Mouse (Mus musculus): ENCODE measurements at regions not wholly inside any gene's neighbourhood (a gene's known extent, or its start where the extent isn't known, plus 50 kb on each side); places are given as distances from the start of the nearest gene placed in this dataset.

DNA sequence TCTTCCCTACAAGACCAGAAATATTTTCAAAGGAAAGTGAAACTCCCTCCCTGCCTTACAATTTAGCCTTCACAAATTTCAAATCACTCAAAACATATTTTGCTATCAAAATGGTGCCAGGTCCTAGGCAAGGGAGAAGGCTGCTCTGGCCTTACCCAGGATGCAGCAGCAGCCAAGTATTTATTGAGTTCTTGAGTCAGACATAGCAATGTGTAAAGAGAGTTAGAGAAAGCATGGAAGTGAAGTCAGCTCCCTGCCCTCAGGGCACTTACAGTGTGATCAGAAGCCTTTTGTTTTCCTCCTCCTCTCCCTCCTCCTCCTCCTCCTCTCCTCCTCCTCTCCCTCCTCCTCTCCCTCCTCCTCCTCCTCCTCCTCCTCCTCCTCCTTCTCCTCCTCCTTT lies 194.6 kb upstream of the Sox9 start:
- Histone ChIP-seq H3K4me1 (replicated peaks; ENCODE audit: control insufficient read depth, insufficient read depth) (no peaks in the 10 kb centered on the region), H3K4me2 (replicated peaks; ENCODE audit: low read depth) (no peak overlapping the region), H3K4me3 (ENCODE audit: low read depth, low read length) (no peak overlapping the region), H3K27ac (replicated peaks) (no peak overlapping the region), H3K9me3 (ENCODE audit: control insufficient read depth, low read length) (no peaks in the 10 kb centered on the region), H3K27me3 (ENCODE audit: control insufficient read depth, insufficient read depth, low read length) (no peaks in the 10 kb centered on the region), H3K9ac (ENCODE audit: low read length) (no peak overlapping the region), H3K36me3 (ENCODE audit: control insufficient read depth, insufficient read depth, low read length) (no peaks in the 10 kb centered on the region)
- TF ChIP-seq EP300 (optimal IDR thresholded peaks at IDR 0.05) (no peak), CTCF (IDR thresholded peaks at IDR 0.05; ENCODE audit: low read depth) (no peak)
- no peak for ATAC-seq (ENCODE audit: low FRiP score, low TSS enrichment)
- no peak for DNase-seq (ENCODE audit: low spot score)

DNA sequence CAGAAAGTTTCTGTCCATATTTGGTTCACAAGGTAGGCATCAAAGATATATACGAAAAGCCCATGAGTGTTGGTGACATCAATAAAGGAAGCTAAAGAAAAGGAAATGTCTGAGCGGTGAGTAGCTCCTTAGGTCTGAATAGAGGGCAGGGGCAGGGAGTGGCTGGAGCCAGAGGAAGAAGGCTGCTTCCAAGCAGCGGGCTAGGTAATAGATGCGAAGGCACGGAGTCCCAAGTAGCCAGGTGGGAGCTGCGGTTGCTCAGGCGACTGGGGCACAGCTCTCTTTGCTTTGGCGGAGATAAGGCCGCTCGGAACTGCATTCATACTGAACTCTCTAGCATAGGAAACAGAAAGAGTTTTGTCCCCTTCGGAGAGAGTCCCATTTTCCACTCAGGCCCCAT lies 193.9 kb upstream of the Sox9 start:
- Histone ChIP-seq H3K27me3 (ENCODE audit: control insufficient read depth, insufficient read depth, low read length) (no peaks in the 10 kb centered on the region), H3K4me1 (replicated peaks; ENCODE audit: control insufficient read depth, insufficient read depth) (no peaks in the 10 kb centered on the region), H3K4me2 (replicated peaks; ENCODE audit: low read depth) (no peak overlapping the region; the same call in 1 of the 2 replicates), H3K9ac (ENCODE audit: low read length) (no peak overlapping the region), H3K4me3 (ENCODE audit: low read depth, low read length) (no peak overlapping the region), H3K9me3 (ENCODE audit: control insufficient read depth, low read length) (no peaks in the 10 kb centered on the region), H3K27ac (replicated peaks) (no peak overlapping the region), H3K36me3 (ENCODE audit: control insufficient read depth, insufficient read depth, low read length) (no peaks in the 10 kb centered on the region)
- TF ChIP-seq EP300 (optimal IDR thresholded peaks at IDR 0.05) (no peak), CTCF (IDR thresholded peaks at IDR 0.05; ENCODE audit: low read depth) (no peak)
- 60% methylated on average over 11 of the region's 11 CpGs for WGBS
- DNase-seq (ENCODE audit: low spot score) (peak; percentile 39), ATAC-seq (ENCODE audit: low FRiP score, low TSS enrichment) (no peak)

DNA sequence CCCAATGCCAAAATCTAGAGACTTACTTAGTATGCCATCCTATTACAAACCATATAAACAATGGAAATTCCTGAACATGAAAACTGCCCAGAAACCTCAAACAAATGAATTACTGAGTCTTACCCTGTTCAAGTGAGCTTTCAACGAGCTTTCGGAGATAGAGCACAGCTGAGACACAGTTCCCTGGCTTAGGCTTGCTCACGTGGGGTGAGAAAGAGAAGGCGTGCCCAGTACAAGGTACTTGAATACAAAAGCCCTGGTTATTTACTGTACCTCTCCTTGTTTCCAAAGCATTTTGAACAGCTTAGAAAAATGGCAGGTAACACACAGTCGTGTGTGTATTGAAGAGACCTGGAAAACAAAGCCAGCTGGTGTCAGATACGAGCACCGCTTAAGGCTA lies 191.8 kb upstream of the Sox9 start:
- Histone ChIP-seq H3K27ac (replicated peaks) (no peak overlapping the region), H3K9ac (ENCODE audit: low read length) (no peak overlapping the region), H3K4me1 (replicated peaks; ENCODE audit: control insufficient read depth, insufficient read depth) (no peaks in the 10 kb centered on the region), H3K4me3 (ENCODE audit: low read depth, low read length) (no peak overlapping the region), H3K36me3 (ENCODE audit: control insufficient read depth, insufficient read depth, low read length) (no peaks in the 10 kb centered on the region), H3K27me3 (ENCODE audit: control insufficient read depth, insufficient read depth, low read length) (no peaks in the 10 kb centered on the region), H3K4me2 (replicated peaks; ENCODE audit: low read depth) (no peak overlapping the region), H3K9me3 (ENCODE audit: control insufficient read depth, low read length) (no peaks in the 10 kb centered on the region)
- 60% methylated on average over 7 of the region's 7 CpGs for WGBS
- DNase-seq (ENCODE audit: low spot score) (no peak), ATAC-seq (ENCODE audit: low FRiP score, low TSS enrichment) (no peak)
- no peak for TF ChIP-seq CTCF (IDR thresholded peaks at IDR 0.05; ENCODE audit: low read depth)
- no peak for TF ChIP-seq EP300 (optimal IDR thresholded peaks at IDR 0.05)

GRCm38 (mm10) chr11:112592411-112593020 lies 189.5 kb upstream of the Sox9 start:
- Histone ChIP-seq H3K4me2 (replicated peaks; ENCODE audit: low read depth) (no peak overlapping the region), H3K9me3 (ENCODE audit: control insufficient read depth, low read length) (no peaks in the 10 kb centered on the region), H3K9ac (ENCODE audit: low read length) (no peak overlapping the region), H3K27me3 (ENCODE audit: control insufficient read depth, insufficient read depth, low read length) (no peaks in the 10 kb centered on the region), H3K36me3 (ENCODE audit: control insufficient read depth, insufficient read depth, low read length) (no peaks in the 10 kb centered on the region), H3K4me3 (ENCODE audit: low read depth, low read length) (no peak overlapping the region), H3K4me1 (replicated peaks; ENCODE audit: control insufficient read depth, insufficient read depth) (no peaks in the 10 kb centered on the region), H3K27ac (replicated peaks) (no peak overlapping the region)
- 55% methylated on average over 6 of the region's 6 CpGs for WGBS
- DNase-seq (ENCODE audit: low spot score) (no peak), ATAC-seq (ENCODE audit: low FRiP score, low TSS enrichment) (no peak)
- TF ChIP-seq EP300 (optimal IDR thresholded peaks at IDR 0.05) (no peak), CTCF (IDR thresholded peaks at IDR 0.05; ENCODE audit: low read depth) (no peak)

GRCm38 (mm10) chr11:112593821-112594220 lies 188.2 kb upstream of the Sox9 start:
- DNase-seq (ENCODE audit: low spot score) = no peak
- no peak overlapping the region for H3K4me2 ChIP-seq (replicated peaks; ENCODE audit: low read depth)
- H3K4me1 ChIP-seq (replicated peaks; ENCODE audit: control insufficient read depth, insufficient read depth) = no peaks in the 10 kb centered on the region
- H3K27ac ChIP-seq (replicated peaks) = no peak overlapping the region
- TF ChIP-seq CTCF (IDR thresholded peaks at IDR 0.05; ENCODE audit: low read depth) (no peak), EP300 (optimal IDR thresholded peaks at IDR 0.05) (no peak)
- 48% methylated on average over 10 of the region's 10 CpGs for WGBS
- H3K36me3 ChIP-seq (ENCODE audit: control insufficient read depth, insufficient read depth, low read length) = no peaks in the 10 kb centered on the region
- no peaks in the 10 kb centered on the region for H3K27me3 ChIP-seq (ENCODE audit: control insufficient read depth, insufficient read depth, low read length)
- H3K4me3 ChIP-seq (ENCODE audit: low read depth, low read length) = no peak overlapping the region
- no peak overlapping the region for H3K9ac ChIP-seq (ENCODE audit: low read length)
- no peaks in the 10 kb centered on the region for H3K9me3 ChIP-seq (ENCODE audit: control insufficient read depth, low read length)
- no peak for ATAC-seq (ENCODE audit: low FRiP score, low TSS enrichment)

DNA sequence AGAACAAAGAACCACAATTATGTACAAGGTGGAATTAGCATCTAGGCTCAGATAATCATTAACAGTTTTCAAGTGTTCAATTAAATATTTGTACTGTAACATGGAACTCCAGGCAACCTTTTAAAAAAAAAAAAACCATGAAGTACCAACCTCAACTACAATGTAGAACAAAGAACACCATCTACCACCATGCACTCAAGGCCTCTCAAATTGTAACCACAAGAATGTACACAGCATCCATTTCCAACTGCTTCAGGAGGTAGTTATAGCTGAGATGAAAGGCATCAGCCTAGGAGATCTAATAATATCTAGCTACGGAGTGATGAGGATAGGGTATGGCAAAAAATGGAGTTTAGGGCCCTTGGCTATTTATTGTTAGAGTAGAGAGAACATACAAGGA lies 174.7 kb upstream of the Sox9 start:
- H3K36me3 ChIP-seq (ENCODE audit: control insufficient read depth, insufficient read depth, low read length) = no peaks in the 10 kb centered on the region
- ATAC-seq (ENCODE audit: low FRiP score, low TSS enrichment) (no peak), DNase-seq (ENCODE audit: low spot score) (no peak)
- WGBS = 78% methylated on average over 1 of the region's 1 CpGs
- no peaks in the 10 kb centered on the region for H3K9me3 ChIP-seq (ENCODE audit: control insufficient read depth, low read length)
- TF ChIP-seq EP300 (optimal IDR thresholded peaks at IDR 0.05) (no peak), CTCF (IDR thresholded peaks at IDR 0.05; ENCODE audit: low read depth) (no peak)
- no peak overlapping the region for H3K9ac ChIP-seq (ENCODE audit: low read length)
- no peaks in the 10 kb centered on the region for H3K4me1 ChIP-seq (replicated peaks; ENCODE audit: control insufficient read depth, insufficient read depth)
- H3K27ac ChIP-seq (replicated peaks) = no peak overlapping the region
- no peak overlapping the region for H3K4me2 ChIP-seq (replicated peaks; ENCODE audit: low read depth)
- no peak overlapping the region for H3K4me3 ChIP-seq (ENCODE audit: low read depth, low read length)
- H3K27me3 ChIP-seq (ENCODE audit: control insufficient read depth, insufficient read depth, low read length) = no peaks in the 10 kb centered on the region
